Mouse (Mus musculus): Measurements from ENCODE around the gene Dgkz. TPM values are rescaled to one million over a fixed set of nuclear protein-coding genes. Genes with fewer than 3 reads are reported as not detected.

Gene Dgkz
- polyA plus RNA-seq, 1 experiment from 2014 or later, result 36.7 TPM

DNA sequence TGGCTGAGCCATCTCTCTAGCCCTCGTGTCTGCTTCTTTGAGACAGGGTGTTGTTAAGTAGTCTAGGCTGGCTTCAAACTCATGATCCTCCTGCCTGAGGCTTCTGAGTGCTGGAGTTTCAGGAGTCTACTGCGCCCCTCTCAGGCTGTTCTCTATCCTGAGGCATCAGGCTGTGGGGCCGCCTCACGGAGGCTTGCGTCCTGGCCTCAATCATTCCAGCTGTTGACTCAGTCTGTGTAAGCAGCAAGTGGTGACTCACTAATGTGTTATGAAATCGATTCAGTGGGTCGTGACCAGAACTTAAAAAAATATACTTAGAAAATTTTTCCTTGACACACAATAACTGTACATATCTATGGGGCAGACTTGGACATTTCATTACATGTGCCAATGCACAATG lies 29.0 kb upstream of the Dgkz start:
- H3K9me3 ChIP-seq (ENCODE audit: control insufficient read depth, low read length), result no peaks in the 10 kb centered on the region
- H3K27me3 ChIP-seq (ENCODE audit: control insufficient read depth, insufficient read depth, low read length), result no peaks in the 10 kb centered on the region
- WGBS, result 74% methylated on average over 7 of the region's 7 CpGs
- peaks cover 17% of the 10 kb centered on the region for H3K4me1 ChIP-seq (ENCODE audit: control insufficient read depth, insufficient read depth, low read length)
- H3K4me2 ChIP-seq (ENCODE audit: low read depth, low read length), result no peak overlapping the region
- no peak overlapping the region for H3K27ac ChIP-seq (ENCODE audit: low read depth, low read length)
- no peak for ATAC-seq (ENCODE audit: low read depth)
- H3K9ac ChIP-seq (replicated peaks; ENCODE audit: low read depth, low read length), result no peak overlapping the region
- no peak overlapping the region for H3K4me3 ChIP-seq (ENCODE audit: low read depth, low read length)
- H3K36me3 ChIP-seq (ENCODE audit: control insufficient read depth, insufficient read depth, low read length), result no peaks in the 10 kb centered on the region

DNA sequence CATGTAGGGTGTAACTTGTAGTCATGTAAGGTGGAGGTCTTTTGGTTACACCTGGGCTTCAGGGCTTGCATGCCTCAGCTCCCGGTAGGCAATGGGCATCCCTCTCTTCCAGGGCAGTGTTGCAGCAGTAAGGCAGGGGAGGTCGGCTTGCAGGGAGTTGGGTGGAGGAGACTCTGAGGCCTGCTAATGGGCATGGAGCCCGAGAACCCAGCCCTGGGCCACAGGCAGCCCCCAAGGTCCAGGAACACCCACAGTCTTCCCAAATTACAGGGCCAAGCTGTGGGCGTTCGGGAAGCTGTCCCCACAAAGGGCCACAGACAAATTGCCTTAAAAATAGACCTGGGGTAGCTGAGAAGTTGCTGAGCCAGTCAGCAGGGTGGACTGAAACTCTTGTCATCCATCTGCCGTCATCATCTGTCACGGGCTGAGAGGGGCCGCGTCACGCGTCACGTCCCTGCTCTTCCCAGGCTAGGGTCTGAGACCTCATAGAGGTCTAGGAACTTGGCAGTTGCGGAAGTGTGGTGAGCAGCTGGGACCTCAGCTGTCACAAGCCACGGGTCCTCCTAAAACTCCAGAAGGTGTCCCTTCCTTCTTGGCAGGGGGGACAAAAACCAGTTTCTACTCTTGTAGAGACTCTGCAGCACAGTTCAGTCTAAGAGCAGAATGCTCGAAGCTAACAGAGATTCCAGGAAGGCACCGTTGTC lies 22.4 kb upstream of the Dgkz start:
- Histone ChIP-seq H3K36me3 (ENCODE audit: control insufficient read depth, insufficient read depth, low read length) (no peaks in the 10 kb centered on the region), H3K4me2 (ENCODE audit: low read depth, low read length) (no peak overlapping the region), H3K27ac (ENCODE audit: low read depth, low read length) (no peak overlapping the region), H3K4me1 (ENCODE audit: control insufficient read depth, insufficient read depth, low read length) (no peaks in the 10 kb centered on the region), H3K9ac (replicated peaks; ENCODE audit: low read depth, low read length) (no peak overlapping the region), H3K4me3 (ENCODE audit: low read depth, low read length) (no peak overlapping the region), H3K27me3 (ENCODE audit: control insufficient read depth, insufficient read depth, low read length) (no peaks in the 10 kb centered on the region), H3K9me3 (ENCODE audit: control insufficient read depth, low read length) (no peaks in the 10 kb centered on the region)
- WGBS, result 86% methylated on average over 16 of the region's 16 CpGs
- no peak for ATAC-seq (ENCODE audit: low read depth)

GRCm38 (mm10) chr2:91996006-91996405 lies 20.3 kb upstream of the Dgkz start:
- whole genome bisulfite sequencing, result 93% methylated on average over 5 of the region's 5 CpGs
- H3K36me3 ChIP-seq (ENCODE audit: control insufficient read depth, insufficient read depth, low read length), result no peaks in the 10 kb centered on the region
- H3K9ac ChIP-seq (replicated peaks; ENCODE audit: low read depth, low read length), result no peak overlapping the region
- H3K4me2 ChIP-seq (ENCODE audit: low read depth, low read length), result no peak overlapping the region
- no peak overlapping the region for H3K27ac ChIP-seq (ENCODE audit: low read depth, low read length)
- ATAC-seq (ENCODE audit: low read depth), result no peak
- H3K4me3 ChIP-seq (ENCODE audit: low read depth, low read length), result no peak overlapping the region
- H3K9me3 ChIP-seq (ENCODE audit: control insufficient read depth, low read length), result no peaks in the 10 kb centered on the region
- no peaks in the 10 kb centered on the region for H3K27me3 ChIP-seq (ENCODE audit: control insufficient read depth, insufficient read depth, low read length)
- H3K4me1 ChIP-seq (ENCODE audit: control insufficient read depth, insufficient read depth, low read length), result no peaks in the 10 kb centered on the region

- H3K9ac ChIP-seq (replicated peaks; ENCODE audit: low read depth, low read length), result no peak overlapping the region
- 44% methylated on average over 3 of the region's 3 CpGs for WGBS
- H3K9me3 ChIP-seq (ENCODE audit: control insufficient read depth, low read length), result no peaks in the 10 kb centered on the region
- no peaks in the 10 kb centered on the region for H3K36me3 ChIP-seq (ENCODE audit: control insufficient read depth, insufficient read depth, low read length)
- no peak for ATAC-seq (ENCODE audit: low read depth)
- H3K27ac ChIP-seq (ENCODE audit: low read depth, low read length), result no peak overlapping the region
- H3K4me1 ChIP-seq (ENCODE audit: control insufficient read depth, insufficient read depth, low read length), result no peaks in the 10 kb centered on the region
- H3K4me3 ChIP-seq (ENCODE audit: low read depth, low read length), result no peak overlapping the region
- H3K4me2 ChIP-seq (ENCODE audit: low read depth, low read length), result no peak overlapping the region
- H3K27me3 ChIP-seq (ENCODE audit: control insufficient read depth, insufficient read depth, low read length), result no peaks in the 10 kb centered on the region
Measured at GRCm38 (mm10) chr2:91993409-91993808, 17.7 kb upstream of the Dgkz start.

DNA sequence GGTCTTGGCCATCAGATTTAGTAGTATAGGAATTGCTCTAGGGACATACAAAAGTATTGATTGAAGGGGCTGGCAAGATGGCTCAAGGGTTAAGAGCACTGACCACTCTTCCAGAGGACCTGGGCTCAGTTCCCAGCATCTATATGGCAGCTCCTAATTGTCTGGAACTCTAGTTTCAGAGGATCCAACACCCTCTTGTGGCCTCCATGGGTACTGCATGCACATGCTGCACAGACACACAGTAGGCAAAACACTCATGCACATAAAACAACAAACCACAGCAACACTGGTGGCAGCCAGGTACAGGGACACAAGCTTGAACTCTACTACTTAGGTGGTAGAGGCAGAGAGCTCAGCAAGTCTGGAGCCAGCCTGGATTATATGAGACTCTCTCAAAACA lies 14.1 kb upstream of the Dgkz start:
- Histone ChIP-seq H3K4me3 (ENCODE audit: low read depth, low read length) (no peak overlapping the region), H3K9ac (replicated peaks; ENCODE audit: low read depth, low read length) (no peak overlapping the region), H3K27me3 (ENCODE audit: control insufficient read depth, insufficient read depth, low read length) (no peaks in the 10 kb centered on the region), H3K27ac (ENCODE audit: low read depth, low read length) (no peak overlapping the region), H3K4me2 (ENCODE audit: low read depth, low read length) (no peak overlapping the region), H3K9me3 (ENCODE audit: control insufficient read depth, low read length) (no peaks in the 10 kb centered on the region), H3K4me1 (ENCODE audit: control insufficient read depth, insufficient read depth, low read length) (peaks cover under 1% of the 10 kb centered on the region; the same call in 1 of the 2 replicates), H3K36me3 (ENCODE audit: control insufficient read depth, insufficient read depth, low read length) (no peaks in the 10 kb centered on the region)
- no peak for ATAC-seq (ENCODE audit: low read depth)

DNA sequence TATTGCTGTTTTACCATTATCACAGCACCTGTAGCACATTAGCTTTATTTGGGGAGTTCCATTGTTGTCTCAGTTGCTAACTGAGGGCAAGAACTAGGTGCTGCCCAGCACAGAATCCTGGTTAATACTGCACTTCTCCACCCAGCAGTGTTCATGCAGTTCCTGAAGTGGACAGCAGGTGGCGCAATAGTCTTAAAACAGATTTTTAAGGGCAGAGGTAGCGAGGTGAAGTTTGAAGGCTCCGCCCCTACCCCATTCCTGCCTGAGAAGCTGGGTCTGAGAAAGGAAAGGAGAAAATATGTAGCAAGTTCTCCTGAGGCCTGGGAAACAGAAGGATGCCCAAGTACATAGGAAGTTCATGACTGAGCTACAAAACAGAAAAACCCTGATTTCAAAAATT lies 11.9 kb upstream of the Dgkz start:
- H3K27me3 ChIP-seq (ENCODE audit: control insufficient read depth, insufficient read depth, low read length), result no peaks in the 10 kb centered on the region
- H3K9me3 ChIP-seq (ENCODE audit: control insufficient read depth, low read length), result no peaks in the 10 kb centered on the region
- peak; percentile 11; the same call in 1 of the 2 replicates for ATAC-seq (ENCODE audit: low read depth)
- no peak overlapping the region for H3K4me3 ChIP-seq (ENCODE audit: low read depth, low read length)
- H3K27ac ChIP-seq (ENCODE audit: low read depth, low read length), result no peak overlapping the region
- no peak overlapping the region for H3K4me2 ChIP-seq (ENCODE audit: low read depth, low read length)
- H3K4me1 ChIP-seq (ENCODE audit: control insufficient read depth, insufficient read depth, low read length), result peaks cover 8% of the 10 kb centered on the region
- no peak overlapping the region for H3K9ac ChIP-seq (replicated peaks; ENCODE audit: low read depth, low read length)
- WGBS, result 0% methylated on average over 3 of the region's 3 CpGs
- no peaks in the 10 kb centered on the region for H3K36me3 ChIP-seq (ENCODE audit: control insufficient read depth, insufficient read depth, low read length)

DNA sequence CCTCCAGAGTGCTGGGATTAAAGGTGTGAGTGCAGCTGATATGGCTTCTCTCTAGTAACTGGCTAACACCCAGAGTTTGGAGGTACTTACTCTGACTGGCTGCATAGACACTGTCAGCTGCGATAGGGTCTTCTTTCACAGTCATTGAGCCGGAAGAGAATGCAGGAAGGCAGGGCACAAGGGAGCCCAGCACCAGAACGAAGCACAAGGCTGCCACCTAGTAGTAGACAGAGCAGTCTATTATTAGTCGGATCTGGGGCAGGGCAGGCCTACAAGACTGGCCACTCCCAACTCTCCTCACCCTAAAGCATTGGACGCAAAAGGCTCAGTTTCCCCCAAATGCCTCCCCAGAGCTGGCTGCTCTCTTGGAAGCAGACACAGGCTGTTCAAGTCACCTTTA lies 10.4 kb upstream of the Dgkz start:
- H3K4me3 ChIP-seq (ENCODE audit: low read depth, low read length), result no peak overlapping the region
- 5% methylated on average over 5 of the region's 5 CpGs for WGBS
- no peak overlapping the region for H3K27ac ChIP-seq (ENCODE audit: low read depth, low read length)
- H3K27me3 ChIP-seq (ENCODE audit: control insufficient read depth, insufficient read depth, low read length), result no peaks in the 10 kb centered on the region
- H3K4me2 ChIP-seq (ENCODE audit: low read depth, low read length), result no peak overlapping the region
- no peaks in the 10 kb centered on the region for H3K9me3 ChIP-seq (ENCODE audit: control insufficient read depth, low read length)
- no peak overlapping the region for H3K9ac ChIP-seq (replicated peaks; ENCODE audit: low read depth, low read length)
- ATAC-seq (ENCODE audit: low read depth), result peak; percentile 57
- H3K4me1 ChIP-seq (ENCODE audit: control insufficient read depth, insufficient read depth, low read length), result peaks cover 8% of the 10 kb centered on the region
- no peaks in the 10 kb centered on the region for H3K36me3 ChIP-seq (ENCODE audit: control insufficient read depth, insufficient read depth, low read length)

GRCm38 (mm10) chr2:91984906-91985525 lies 9.4 kb upstream of the Dgkz start:
- no peaks in the 10 kb centered on the region for H3K36me3 ChIP-seq (ENCODE audit: control insufficient read depth, insufficient read depth, low read length)
- no peaks in the 10 kb centered on the region for H3K27me3 ChIP-seq (ENCODE audit: control insufficient read depth, insufficient read depth, low read length)
- 34% methylated on average over 9 of the region's 9 CpGs for WGBS
- H3K4me2 ChIP-seq (ENCODE audit: low read depth, low read length), result no peak overlapping the region
- ATAC-seq (ENCODE audit: low read depth), result no peak
- H3K4me1 ChIP-seq (ENCODE audit: control insufficient read depth, insufficient read depth, low read length), result peaks cover 8% of the 10 kb centered on the region
- H3K27ac ChIP-seq (ENCODE audit: low read depth, low read length), result peak overlapping the region; percentile 48; the same call in 1 of the 2 replicates
- H3K9ac ChIP-seq (replicated peaks; ENCODE audit: low read depth, low read length), result no peak overlapping the region
- H3K9me3 ChIP-seq (ENCODE audit: control insufficient read depth, low read length), result no peaks in the 10 kb centered on the region
- H3K4me3 ChIP-seq (ENCODE audit: low read depth, low read length), result no peak overlapping the region

- Histone ChIP-seq H3K4me3 (ENCODE audit: low read depth, low read length) (no peak overlapping the region), H3K9ac (replicated peaks; ENCODE audit: low read depth, low read length) (peak overlapping the region; percentile 41), H3K9me3 (ENCODE audit: control insufficient read depth, low read length) (no peaks in the 10 kb centered on the region), H3K36me3 (ENCODE audit: control insufficient read depth, insufficient read depth, low read length) (no peaks in the 10 kb centered on the region), H3K4me2 (ENCODE audit: low read depth, low read length) (peak overlapping the region; percentile 35), H3K27ac (ENCODE audit: low read depth, low read length) (peak overlapping the region; percentile 48; the same call in 1 of the 2 replicates), H3K27me3 (ENCODE audit: control insufficient read depth, insufficient read depth, low read length) (no peaks in the 10 kb centered on the region), H3K4me1 (ENCODE audit: control insufficient read depth, insufficient read depth, low read length) (peaks cover 8% of the 10 kb centered on the region)
- WGBS, result 0% methylated on average over 8 of the region's 13 CpGs
- peak; percentile 62 for ATAC-seq (ENCODE audit: low read depth)
Measured at GRCm38 (mm10) chr2:91984439-91984838, 8.8 kb upstream of the Dgkz start.

All from neural tube, embryonic 14.5 days (tissue).